Mouse (Mus musculus) T-helper 1 cell (primary cell): ENCODE results near the gene Rab44.

Source experiments
- in situ Hi-C: fragments of 300-600 bp; cut with MboI, MseI; formaldehyde crosslinking; loops from one replicate; pipeline ENCODE4 v1.15.1; 2025; ENCODE audit warnings: high pct_unique_total_duplicates

Gene Rab44

DNA sequence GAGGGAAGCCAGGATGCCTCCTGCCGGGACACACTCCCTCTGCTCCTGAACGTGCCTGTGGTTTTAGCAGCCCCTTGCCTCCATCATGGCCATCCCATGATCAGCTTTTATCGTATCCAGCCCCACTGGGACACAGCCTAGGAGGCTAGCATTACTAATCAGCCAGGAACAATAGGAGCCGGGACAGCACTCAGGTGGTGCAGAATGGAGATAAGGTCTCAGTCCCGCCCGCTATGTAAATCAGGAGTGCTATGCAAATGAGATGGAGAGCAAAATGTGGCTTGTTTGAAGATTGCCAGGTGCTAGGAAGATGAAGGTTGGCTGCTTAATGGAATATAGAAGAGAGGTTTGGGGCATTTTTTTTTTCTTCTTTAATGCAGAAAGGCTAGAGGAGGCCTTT lies 51.5 kb downstream of the Rab44 start:
- in situ Hi-C loops: loop anchor here (5.0 kb wide), 1 partner anchor 113 kb away; no protein-coding TSS in a partner anchor

DNA sequence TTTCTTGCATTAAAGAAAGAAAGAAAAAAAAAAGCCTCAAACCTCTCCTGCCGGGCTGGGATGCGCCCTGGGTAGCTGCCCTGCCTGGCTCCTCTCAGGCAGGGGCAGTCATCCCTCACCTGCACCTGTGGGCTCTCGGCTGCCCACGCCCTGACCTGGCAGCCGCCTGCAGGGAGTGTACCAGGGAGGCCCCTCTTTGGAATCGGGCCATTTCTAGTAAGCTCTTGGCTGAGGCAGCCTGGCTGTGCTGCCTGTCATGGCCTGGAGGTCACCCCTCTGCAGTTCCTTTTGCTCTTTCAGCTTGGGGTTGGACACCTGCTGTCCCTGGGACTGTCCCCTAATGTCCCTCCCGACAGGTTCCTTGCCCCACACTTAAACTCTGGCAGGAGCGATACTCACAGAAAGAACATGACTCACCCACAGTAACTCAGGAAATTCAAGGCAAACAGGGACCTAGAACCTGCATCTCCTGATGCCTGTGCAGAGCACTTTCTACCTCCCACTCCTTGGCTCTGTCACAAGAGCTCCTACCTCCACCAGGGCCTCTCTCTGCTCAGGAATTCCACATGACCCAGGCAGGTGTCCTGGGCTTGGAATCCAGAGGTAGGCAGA lies 52.1 kb downstream of the Rab44 start:
- in situ Hi-C loops: loop anchor here (5.0 kb wide), 1 partner anchor 114 kb away; no protein-coding TSS in a partner anchor

DNA sequence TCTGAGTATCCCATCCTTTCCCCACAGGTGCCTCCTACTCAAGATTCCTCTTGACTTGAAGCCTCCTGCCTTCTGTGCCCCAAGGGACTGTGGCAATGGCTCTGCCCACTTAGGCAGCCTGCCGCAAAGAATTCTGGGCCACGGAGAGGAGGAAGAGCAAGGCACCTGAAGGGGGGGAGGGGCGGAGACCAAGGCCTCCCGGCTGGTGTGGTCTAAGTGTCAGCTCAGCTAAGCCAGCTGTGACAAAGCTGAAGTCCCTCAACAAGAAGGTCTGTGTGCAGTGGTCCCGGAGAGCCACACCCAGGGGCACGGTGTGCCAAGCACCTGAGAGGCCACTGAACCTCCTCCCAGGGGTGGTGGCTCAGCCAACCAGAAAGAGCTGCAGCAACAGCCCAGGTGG lies 53.4 kb downstream of the Rab44 start:
- in situ Hi-C loops: loop anchor here (5.0 kb wide), 1 partner anchor 115 kb away; no protein-coding TSS in a partner anchor

DNA sequence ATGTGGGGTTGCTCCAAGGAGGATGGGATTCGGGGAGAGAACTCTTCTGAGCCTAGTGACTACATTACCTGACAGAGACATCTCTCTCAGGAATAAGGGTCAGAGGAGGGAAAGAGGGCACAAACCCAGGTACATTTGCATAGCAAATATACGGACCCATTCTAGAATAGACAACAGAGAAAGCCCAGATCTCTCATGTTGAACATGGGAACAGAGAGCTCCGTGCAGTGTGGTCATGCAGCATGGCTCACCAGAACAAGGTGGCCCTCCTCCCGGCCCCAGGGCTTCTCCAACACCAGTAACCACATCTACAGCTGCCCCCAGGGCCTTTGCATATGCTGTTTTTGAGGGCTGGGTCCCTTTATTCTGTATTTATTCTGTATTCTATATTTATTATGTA lies 54.5 kb downstream of the Rab44 start:
- in situ Hi-C loops: loop anchor here (5.0 kb wide), 1 partner anchor 116 kb away; no protein-coding TSS in a partner anchor

DNA sequence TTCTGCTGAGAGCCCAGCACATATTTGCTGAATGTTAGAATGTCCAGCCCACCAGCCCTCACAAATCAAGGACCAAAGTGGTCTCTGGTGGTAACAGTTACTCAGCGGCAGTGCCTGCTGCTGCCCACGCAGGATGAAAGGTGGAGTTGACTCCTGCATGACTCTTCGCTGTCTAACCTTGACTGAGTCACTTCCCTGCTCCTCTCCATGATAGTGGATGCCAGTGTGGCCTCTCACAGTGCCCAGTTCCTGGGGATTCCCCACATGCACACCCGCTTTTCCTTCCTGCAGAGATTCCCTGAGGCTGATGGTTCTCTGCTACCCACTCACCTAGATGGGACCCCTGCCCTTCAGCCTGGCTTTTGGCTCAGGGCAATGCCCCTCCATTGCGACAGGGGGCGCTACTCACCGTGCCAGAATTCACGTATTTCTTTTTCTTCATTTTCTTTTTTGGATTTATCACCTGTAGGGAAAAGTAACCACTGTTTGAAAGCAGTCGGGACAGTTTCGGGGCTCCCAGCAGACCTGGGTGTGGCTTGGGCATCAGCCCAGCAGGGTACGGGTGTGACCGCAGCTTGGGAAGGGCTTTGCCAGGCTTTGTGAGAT lies 55.2 kb downstream of the Rab44 start:
- in situ Hi-C loops: loop anchor here (5.0 kb wide), 1 partner anchor 117 kb away; no protein-coding TSS in a partner anchor

DNA sequence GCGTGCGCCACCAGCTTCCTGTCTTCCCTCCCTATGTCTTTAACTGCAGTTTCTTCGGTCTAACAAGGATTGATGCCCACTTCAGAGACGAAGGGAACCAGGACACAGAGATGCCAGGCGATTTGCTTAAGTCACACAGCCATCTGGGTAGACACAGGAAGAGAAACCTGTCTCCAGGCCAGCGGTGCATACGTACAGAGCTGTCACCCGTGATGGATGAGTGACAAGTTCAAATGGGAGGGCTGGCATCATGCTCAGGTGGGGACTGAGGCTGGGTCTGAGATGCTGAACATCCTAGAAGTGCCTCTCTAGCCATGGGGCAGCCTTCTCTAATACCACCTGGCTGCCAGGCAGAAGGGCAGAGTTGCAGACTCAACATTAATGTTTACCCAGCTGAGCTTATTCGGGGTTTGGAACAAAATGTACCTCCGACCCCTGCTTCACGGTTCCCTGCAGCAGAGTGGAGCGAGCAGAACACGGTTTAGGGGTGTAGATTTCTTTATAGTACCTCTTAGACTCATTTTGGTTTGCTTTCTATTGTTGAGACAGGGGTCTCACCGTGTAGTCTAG lies 56.6 kb downstream of the Rab44 start:
- in situ Hi-C loops: loop anchor here (10.0 kb wide), 1 partner anchor 344 kb away; no protein-coding TSS in a partner anchor

DNA sequence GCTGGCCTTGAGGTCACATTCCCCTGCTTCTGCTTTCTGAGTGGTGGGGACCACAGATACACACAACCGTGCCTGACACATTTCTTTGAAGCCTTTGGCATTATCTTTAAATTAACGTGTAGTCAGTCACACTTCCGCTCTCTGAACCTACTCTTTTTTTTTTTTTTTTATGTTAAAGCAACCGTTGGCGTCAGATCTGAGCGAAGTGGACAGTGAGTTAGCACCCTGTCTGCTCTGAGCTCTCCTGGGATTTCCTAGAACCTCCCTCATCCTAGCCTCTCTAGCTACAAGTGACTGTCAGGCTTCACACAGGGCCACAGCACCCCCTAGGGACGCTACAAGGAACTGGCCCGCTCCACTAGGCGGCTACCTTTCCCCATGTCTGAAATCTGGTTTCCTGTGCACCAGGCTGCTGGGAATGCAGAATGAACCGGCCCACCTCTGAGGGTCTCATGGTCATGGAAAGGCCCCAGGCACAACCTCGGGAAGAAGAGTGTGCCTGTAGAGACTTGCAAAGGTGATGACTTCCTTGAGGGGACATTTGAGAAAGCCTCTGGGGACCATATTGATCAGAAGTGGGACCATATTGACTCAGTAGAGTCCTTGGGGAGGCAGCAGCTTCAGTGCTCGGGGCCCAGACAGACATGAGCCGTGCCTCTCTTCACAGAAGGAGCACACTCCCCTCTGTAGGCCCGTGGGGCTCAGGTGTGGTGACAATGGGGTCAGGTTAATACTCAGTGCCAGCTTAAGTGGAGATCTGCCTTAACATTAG lies 57.2 kb downstream of the Rab44 start:
- in situ Hi-C loops: loop anchor here (10.0 kb wide), 1 partner anchor 344 kb away; no protein-coding TSS in a partner anchor

DNA sequence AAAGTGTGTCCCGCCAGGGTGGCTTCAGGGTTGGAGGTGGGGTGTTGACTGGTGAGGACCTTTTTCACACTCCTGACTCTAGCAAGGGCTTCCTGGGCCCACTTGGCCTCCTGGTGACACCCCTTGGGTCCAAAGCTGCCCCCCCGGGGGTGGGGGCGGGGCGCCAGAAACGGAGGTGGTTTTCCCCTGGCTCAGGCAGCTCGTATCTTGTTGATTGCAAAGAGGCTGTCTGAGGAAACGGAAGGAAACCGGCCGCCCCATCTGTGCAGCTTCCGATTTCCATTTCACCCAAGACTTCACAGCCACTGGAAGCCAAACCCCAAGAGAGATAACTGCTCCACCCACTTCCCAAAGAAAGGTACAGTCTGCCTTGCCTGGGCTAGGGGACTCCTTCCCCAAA lies 58.1 kb downstream of the Rab44 start:
- in situ Hi-C loops: loop anchor here (10.0 kb wide), 1 partner anchor 343 kb away; no protein-coding TSS in a partner anchor

DNA sequence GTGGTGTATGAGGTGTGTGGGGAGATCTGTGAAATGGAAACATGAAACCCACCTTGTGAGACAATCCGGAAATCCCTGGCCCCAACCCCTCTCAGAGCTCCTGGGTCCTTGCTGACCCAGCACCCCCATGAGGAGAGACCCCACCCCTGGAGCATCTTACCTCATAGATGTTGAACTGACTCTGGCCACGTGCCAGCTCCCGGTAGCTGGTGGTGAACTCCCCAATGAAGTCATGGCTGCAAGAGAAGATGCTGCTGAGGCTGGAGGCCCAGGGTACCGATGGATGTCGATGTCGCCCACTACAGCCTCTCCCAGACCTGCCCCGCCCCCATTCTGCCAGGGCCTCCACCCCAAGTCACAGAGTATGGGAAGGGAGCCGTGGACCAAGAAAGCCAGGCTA lies 59.2 kb downstream of the Rab44 start:
- in situ Hi-C loops: loop anchor here (10.0 kb wide), 1 partner anchor 342 kb away; no protein-coding TSS in a partner anchor

DNA sequence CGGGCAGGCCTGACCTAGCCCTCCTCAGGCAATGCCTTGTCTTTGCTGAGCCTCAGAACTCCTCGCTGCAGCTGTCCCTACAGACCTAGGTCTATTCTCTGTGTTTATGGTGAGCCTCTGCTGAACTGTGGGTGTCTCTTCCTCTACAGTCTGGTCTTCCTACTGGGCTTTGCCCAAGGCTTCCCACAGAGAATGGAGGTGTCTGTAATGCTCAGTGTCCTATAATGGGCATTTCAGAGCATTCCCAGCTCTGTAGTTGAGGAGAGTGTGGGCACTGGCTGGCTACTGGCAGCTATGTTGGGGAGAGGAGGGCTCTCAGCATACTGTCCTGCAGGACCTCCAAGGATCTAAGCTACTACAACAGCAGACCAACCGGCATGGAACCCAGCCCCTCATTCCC lies 61.7 kb downstream of the Rab44 start:
- in situ Hi-C loops: loop anchor here (5.0 to 10.0 kb wide), 2 partner anchors 62 to 339 kb away; partner anchors contain the start of gene Cpne5

DNA sequence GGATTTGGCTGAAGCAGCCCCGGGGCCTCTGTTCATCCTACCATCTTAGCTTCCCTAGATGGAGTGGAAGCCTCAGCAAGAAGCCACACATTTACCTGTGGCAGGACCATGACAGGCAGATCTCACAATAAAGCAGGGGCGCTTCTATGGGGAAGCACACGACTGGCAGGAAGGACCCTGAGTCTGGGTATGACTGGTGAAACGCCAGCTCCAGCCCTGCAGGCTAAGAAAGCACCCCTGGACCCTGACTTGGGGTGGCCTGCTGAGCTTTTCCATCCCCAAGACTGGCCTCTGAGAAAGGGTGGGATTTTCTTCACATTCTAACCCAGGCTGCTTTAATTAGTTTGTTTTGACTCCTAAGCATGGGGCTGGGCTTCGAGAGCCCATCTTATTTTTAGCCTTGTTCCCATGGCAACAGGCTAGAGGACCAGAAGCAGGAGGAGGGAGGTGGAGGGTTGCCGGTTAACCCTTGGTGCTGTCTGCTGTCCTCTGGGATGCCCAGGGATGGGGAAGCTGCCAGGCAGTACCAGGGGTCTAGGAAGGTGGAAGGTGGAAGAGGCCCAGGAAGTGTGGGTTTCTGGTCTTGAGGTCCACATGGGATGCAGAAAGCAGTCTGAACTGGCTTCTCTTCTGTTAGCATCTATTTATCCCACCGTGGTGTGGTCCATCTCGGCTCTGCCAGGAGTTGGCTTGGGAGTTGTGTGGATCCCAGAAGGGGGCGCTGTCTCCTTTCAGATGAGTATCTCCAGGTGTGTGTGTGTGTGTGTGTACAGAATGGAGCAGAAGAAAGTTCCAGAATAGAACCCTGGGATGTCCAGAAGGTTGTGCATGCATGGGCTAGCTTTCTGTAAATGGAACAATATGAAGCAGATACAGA lies 62.7 kb downstream of the Rab44 start:
- in situ Hi-C loops: loop anchor here (5.0 to 10.0 kb wide), 2 partner anchors 61 to 338 kb away; partner anchors contain the start of gene Cpne5

DNA sequence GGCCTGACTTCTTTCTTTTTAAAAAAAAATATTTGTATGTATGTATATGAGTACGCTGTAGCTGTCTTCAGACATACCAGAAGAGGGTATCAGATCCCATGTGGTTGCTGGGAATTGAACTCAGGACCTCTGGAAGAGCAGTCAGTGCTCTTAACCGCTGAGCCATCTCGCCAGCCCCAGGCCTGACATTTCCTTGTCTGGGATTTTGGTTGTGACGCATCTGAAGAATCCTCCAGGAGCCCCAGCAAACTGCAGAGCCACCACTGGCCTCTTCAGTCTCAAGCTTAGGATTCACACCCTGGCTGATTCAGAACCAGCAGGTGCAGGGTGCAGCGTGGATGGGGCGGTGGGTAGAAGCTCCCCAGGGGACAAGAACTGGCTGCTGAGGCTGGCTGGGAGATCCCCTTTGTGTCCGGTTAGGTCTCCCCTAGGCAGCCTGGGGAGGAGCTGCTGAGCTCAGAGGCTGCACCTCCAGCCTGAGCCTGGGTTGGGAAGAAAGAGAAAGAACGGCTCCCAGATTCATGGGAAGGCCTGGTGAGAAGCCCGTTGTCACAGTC lies 64.6 kb downstream of the Rab44 start:
- in situ Hi-C loops: loop anchor here (5.0 to 10.0 kb wide), 2 partner anchors 59 to 336 kb away; partner anchors contain the start of gene Cpne5

DNA sequence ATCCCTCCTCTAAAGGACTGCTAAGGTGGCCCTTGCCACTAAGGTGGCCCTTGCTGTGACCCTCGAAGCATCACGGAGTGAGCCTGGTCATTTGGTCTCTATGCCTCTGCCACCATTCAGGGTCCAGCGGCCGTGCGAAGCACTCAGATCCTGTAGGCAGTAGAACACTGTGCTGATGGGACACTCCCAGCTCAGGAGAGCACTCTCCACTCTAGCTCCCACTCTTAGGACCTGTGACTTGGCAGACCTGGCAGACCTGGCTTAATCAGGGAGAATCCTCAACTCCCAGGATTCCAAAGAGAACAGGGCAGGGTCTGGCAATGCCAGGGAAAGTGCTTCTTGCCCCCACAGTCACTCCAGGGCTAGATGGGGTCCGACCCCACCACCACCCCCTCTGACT lies 66.0 kb downstream of the Rab44 start:
- in situ Hi-C loops: loop anchor here (5.0 to 10.0 kb wide), 2 partner anchors 57 to 335 kb away; partner anchors contain the start of gene Cpne5

DNA sequence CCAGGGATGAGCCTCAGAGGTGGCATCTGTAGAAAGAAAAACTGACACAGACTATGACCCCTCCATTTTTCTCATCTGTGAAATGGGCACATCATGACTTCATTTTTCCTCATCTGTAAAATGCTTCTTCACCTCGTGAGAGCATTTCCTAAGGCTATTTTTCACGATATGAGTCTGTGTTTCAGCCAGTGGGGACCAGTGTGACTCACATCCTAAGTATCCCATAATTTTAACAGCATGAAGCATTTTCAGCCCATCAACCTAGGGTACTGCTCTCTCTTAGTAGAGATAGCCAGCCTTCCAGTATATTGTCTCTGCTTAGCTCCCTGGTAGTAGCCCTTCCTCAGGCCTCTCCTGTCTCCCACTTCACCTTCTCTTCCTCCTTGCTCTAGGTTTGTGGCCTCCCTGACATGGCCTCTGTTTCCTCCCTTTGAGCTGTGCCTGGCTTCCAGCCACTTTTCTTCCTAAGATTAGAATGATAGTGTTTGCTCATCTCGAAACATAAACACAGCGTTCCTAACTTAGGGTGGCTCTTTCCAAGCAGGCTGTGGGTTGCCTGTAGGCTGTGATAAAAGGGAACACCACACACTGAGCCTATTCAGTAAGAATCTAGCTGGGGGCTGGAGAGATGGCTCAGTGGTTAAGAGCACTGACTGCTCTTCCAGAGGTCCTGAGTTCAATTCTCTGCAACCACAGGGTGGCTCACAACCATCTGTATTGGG lies 66.6 kb downstream of the Rab44 start:
- in situ Hi-C loops: no loop called here

DNA sequence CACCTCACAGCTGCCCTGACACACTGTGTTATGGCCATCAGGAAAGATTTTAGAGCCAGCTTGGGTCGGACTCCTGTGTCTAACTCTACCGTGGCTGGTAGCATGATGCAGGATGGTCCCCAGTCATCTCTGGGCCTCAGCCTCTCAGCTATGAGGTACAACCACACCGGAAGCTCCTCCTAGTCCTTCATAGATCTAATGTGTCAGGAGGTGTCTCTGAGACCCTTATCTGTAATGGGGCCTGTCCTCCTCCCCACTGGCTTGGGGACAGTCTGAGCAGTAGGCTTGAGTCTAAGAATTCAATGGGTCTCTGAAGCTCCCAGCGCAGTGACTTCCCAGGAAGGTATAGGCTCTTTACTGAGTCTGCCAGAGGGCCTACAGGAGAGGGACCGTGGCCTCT lies 67.8 kb downstream of the Rab44 start:
- in situ Hi-C loops: no loop called here

DNA sequence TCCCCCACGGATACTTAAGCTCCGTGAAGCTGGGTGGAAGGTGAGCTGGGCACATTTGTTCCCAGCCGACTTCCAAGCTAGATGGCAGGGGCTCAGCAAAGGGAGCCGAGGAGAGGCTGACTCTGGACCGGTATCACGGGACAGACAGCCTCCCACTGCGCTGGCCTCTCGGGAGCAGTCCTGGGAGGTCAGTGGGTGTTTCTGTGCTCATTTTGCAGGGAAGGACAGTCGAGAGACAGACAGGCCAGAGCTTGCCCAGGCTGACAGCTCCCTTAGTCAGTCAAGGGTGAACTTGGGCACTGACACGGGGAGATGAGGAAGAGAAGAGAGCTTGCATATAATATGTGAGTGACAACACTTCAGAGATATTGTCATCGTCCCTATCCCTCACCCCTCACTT lies 69.2 kb downstream of the Rab44 start:
- in situ Hi-C loops: no loop called here

DNA sequence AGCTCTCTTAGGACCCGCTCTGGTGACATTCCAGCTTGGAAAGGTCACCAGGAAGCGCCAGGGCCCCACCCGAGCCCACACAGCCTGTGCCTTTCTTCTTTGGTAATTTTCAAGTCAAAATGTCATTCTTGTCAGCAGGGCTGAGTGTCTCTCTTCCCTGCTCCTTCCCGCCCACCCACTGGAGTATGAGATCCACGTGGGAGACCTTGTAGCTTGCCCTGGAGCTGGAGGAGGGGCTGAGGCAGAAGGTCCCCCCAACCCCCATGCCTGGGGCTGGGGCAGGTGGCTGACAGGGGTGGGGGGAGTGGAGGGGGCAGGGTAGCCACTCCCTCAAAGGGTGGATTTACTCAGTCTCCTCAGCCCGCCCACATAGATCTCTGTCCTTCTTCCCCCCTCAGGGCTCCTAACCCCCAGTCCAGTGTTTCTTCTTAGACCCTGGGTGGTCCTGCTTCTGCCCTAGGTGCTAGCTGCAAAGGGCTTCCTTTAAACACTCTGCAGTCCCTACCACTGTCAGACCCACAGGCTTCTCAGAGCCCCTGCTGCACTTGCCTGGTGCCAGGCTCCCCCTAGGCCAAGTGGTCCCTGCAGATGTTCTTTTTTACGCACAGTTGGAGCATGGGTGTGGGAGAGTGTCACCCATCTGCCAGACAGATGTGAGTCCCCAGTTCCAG lies 71.6 kb downstream of the Rab44 start:
- in situ Hi-C loops: no loop called here

DNA sequence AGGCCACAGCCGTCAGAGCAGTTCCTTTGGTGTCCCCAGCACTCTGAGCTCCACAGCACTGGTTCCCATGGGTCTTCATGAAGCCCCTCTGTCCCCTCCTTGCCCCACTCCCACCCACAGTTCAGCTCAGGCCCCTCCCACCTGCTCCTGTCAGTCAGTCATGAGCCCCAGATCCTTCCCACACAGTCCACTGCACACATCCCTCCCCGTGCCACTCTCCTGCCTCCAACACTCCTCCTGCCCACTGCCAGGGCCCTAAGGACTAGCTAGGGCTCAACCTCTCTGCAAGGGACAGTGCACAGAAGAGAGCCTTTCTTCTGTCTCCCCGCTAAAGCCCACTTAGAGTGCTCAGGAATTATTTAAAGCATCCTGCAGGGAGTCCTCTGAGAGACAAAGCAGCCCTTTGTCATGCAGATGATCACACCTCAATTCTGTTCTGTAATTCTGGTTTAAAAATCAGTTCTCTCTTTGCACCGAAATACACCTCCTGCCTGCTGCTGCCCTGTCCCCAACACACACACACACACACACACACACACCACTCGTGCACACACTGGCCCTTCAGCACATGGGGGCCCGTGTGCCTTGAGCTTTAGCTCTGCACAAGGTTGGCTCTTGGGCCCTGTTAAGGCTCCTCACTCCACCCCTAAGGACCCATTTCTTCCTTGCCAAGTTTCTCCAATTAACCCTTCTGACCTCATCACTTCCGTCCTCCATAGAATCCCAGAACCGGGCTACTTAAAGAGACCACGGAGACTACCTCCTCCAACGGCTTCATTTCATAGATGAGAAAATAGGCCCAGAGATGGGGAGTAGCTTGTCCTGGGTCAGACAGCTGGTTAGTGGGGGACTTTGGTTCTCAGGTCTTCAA lies 73.3 kb downstream of the Rab44 start:
- in situ Hi-C loops: no loop called here
